Mouse (Mus musculus) gastrocnemius, postnatal 10 days (tissue): Measurements from ENCODE around the gene Cyfip2. TPM values are rescaled to one million over a fixed set of nuclear protein-coding genes. Genes with fewer than 3 reads are reported as not detected.

ENCODE experiments used
- DNase-seq: peaks from one replicate; pipeline ENCODE4 v3.0.0; 2021; ENCODE audit warnings: mixed read lengths
- total RNA-seq, 2 experiments: library from RNA; stranded (reverse); gene quantifications; 2 replicates each; pipeline ENCODE4 v1.2.3; 2021

Cyfip2 gene
- total RNA-seq, 2 experiments from 2014 or later: 0.87 to 4.3 TPM

DNA sequence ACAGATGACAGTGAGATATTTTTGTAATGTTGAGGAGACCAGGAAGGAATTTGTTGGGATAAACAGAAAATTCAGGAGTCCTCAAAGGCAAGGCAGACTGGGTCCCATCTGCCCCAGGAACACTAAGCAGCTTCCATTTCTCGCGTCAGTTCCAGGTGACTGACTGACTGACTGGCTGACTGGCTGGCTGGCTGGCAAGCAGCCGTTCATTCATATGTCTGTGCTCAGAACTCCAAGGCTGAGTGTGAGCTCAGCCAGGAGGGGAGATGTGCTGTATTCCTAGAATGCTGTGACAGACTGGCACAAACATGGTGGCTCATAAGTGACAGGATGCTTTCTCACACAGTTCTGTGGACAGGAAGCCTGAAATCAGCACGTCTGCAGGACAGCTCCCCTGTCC is 78.7 kb downstream of the Cyfip2 start:
- no peak for DNase-seq

- no peak for DNase-seq
Measured at GRCm38 (mm10) chr11:46232803-46233202, 79.9 kb downstream of the Cyfip2 start.

- no peak for DNase-seq
Measured at GRCm38 (mm10) chr11:46230184-46230583, 82.5 kb downstream of the Cyfip2 start.

DNA sequence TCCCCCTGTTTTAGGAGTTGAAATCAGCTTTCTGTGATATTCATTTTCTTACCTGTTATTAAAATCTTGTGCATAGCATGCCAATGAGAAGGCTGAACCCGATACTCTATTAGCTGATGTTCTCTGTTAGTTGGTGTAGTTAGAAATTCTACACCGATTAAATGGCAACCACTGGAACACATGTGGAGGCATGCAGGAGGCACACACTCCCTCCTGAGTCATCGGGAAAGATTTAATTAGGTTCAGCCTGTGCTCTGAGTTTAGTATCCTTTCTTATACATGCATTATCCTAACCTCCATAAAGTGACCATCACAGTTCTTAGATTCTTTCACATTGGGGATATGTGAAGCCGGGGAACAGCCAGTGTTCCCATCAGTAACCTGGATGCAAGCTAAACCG is 87.3 kb downstream of the Cyfip2 start:
- no peak for DNase-seq

GRCm38 (mm10) chr11:46223575-46223974 is 89.1 kb downstream of the Cyfip2 start:
- no peak for DNase-seq

DNA sequence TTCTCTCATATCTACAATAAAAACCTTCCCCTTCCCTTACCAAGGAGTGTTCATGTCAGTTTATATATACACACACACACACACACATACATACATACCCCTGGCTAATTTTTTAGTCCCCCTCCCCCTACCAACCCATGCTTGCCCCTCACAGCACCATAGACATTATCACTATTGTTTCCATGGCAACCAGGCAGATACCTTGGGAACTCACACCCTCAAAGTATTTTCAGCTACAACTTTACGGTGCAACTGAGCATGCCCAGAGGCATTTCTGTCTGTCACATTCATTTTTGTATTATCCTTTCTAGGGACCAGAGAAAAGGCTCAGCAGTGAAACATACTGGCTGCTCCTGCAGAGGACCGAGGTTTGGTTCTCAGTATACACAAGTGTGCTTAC is 92.4 kb downstream of the Cyfip2 start:
- no peak for DNase-seq

GRCm38 (mm10) chr11:46219380-46219779 is 93.3 kb downstream of the Cyfip2 start:
- DNase-seq: no peak

- DNase-seq: no peak
Measured at GRCm38 (mm10) chr11:46218584-46218983, 94.1 kb downstream of the Cyfip2 start.

GRCm38 (mm10) chr11:46217686-46218085 is 95.0 kb downstream of the Cyfip2 start:
- DNase-seq: no peak

GRCm38 (mm10) chr11:46216669-46217068 is 96.0 kb downstream of the Cyfip2 start:
- DNase-seq: peak; percentile 23

GRCm38 (mm10) chr11:46215354-46215753 is 97.3 kb downstream of the Cyfip2 start:
- peak; percentile 29 for DNase-seq

DNA sequence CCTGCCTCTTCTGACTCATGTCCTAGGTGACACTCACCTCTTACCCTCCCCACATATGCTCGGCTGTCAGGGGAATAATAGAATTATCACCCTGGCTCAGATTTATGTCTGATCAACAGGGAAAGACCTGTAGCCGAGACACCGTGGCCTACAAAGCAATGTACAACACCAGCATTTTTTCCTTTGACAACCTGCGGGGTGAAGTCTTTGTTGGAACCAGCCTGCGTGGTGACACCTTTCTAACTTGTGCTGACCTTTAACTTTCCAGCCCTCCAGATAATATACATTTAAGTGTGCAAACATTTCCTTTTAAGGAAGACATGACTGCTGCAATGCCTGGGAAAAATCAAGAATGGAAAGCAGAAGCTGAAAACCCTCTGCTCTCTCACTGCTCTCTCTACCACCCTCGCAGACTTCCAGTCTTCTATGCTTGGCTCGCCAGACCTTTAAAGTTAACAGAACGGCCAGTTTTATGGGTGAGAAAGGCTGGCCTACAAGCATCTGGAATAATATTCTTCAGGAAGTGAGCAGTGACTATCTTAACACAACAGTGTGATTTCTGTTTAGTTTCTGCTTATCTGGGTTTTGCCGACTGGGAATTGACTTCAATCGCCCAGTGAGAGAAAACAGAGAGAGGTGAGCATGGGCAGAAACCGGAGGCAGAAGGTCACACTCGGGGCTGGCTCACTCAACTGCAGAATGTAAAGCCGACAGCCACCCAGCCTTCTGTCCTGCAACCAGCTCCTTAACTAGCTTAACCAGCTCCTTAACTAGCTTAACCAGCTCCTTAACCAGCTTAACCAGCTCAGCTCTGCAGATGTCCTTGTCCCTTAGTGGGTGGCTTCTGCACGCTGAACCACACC is 98.1 kb downstream of the Cyfip2 start:
- no peak for DNase-seq

- peak; percentile 9 for DNase-seq
Measured at GRCm38 (mm10) chr11:46213844-46214243, 98.8 kb downstream of the Cyfip2 start.

DNA sequence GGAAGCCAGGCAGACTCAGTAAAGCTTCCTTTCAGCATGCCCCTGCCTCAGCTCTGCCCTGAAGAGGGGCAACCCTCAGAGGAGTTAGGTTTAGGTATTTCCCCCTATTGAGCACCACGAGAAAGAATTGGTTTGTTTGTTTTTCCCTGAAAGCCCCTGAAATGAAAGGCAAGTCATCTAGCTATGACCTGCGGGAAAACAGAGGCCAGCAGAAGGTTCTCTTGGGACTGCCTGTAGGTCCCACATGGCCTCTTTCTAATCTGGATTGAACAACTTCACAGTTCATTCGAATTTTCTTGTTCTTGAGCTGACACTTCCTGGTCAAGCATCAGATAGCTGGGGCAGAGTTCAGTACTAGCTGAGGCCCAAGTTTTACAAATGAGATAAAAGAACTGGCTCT is 100.8 kb downstream of the Cyfip2 start:
- DNase-seq: no peak

DNA sequence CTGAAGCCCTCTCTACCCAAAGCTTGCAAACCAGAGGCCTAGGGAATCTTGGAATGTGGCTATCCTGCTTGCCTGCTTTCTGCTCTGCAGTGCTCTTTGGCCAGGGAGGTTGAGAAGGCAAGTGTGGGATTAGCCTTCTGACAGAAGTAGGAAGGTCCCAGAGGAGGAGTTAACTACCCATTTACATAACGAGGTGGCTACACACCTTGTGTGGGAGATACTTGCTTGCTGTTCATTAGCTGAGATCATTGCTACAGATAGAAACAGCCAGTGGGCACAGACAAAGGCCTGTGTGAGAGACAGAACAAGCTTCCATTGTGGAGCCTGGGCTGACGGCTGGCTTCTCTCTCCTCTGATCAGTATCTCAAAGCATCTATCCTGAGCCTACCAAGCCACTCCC is 102.8 kb downstream of the Cyfip2 start:
- DNase-seq: no peak

- DNase-seq: no peak
Measured at GRCm38 (mm10) chr11:46205639-46206409, 106.8 kb downstream of the Cyfip2 start.

- DNase-seq: no peak
Measured at GRCm38 (mm10) chr11:46204841-46205240, 107.8 kb downstream of the Cyfip2 start.

DNA sequence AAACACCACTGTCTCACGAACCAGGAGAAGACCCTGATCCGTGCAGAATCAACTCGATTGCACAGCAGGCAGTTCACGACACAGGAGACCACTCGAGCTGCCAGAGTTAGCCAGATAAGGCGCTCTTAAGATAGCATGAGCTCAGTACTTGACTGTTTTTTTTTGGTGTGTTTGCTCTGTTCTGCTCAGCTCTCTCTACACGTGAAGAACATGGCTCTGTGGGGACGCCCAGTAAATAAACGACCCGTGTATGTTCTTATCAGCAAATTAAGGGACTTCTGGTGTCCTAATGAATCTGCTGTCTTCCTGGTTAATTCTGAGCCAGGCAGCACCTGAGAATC is 110.1 kb downstream of the Cyfip2 start:
- no peak for DNase-seq

DNA sequence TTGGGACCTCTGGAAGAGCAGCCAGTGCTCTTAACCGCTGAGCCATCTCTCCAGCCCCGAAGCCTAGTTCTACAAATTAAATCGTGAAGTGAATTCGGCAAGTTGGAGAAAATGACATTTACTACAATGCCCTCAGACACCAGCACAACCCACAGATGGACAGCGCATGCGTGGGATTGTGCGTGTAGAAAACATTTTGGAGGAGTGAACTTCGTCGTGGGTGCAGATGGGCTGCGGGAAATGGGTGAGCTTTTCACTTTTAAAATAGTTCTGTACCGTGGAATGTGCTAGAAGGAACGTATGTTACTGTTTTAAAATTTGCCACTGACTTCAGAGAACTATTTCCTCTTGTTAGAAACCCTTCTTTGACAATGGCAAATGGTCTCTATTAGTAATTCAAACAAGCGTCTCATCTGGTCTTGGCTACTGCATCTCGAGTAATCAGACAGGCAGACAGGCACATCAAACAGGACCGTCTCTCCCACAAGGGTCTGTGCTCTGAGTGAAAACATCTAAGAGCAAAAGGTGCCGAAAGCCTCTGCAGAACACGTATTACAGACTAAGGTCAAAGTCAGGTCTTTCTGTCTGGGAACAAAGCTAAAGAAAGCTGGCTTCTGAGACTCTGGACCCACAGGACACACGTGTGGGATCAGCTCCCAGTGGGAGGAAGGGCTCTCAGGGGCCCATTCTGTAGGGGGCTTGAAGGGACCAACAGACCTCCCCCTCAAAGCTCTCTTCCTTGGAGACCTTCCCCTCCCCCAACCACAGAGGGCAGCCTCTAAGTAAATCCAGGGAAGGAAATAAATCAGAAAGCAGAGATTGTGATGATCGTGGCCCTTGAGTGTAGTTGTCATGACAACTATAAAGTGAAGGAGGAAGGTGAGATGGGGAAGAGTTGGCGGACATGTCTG is 110.8 kb downstream of the Cyfip2 start:
- no peak for DNase-seq

DNA sequence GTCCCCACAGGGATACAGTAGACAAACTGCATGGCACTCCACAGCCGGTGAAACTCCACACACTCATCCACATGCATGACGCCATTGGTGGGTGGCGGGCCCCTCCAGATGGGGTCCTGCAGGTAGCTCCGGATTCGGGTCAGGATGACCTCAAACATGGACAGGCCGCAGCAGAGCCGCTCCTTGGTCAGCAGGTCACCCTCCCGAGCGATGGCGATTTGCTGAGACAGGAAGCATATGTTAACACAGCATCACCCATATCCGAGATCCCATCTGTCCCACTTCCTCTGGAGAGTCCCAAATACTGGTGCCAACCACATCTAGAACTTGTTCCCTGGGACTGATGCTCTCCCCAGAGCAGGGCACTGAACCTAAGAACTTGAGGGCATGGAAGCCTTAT is 112.0 kb downstream of the Cyfip2 start:
- DNase-seq: no peak

- DNase-seq: no peak
Measured at GRCm38 (mm10) chr11:46194175-46194574, 118.5 kb downstream of the Cyfip2 start.

DNA sequence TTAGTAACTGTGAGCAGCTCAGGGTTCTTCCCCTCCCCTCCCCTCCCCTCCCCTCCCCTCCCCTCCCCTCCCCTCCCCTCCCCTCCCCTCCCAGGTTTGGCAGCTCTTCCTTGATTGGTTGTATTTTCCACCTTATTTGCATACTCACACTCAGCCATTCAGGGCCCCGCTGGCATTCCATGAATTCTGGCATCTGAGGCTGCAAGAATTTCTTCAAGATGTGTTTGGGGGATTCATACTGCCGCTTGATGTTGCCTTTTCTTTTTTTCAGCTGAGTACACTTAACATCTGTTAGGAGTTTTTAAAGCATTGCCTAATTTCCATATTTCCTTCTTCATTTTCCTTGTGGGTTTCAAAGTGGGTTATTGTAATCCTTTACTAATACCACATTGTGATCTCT is 124.4 kb downstream of the Cyfip2 start:
- no peak for DNase-seq

DNA sequence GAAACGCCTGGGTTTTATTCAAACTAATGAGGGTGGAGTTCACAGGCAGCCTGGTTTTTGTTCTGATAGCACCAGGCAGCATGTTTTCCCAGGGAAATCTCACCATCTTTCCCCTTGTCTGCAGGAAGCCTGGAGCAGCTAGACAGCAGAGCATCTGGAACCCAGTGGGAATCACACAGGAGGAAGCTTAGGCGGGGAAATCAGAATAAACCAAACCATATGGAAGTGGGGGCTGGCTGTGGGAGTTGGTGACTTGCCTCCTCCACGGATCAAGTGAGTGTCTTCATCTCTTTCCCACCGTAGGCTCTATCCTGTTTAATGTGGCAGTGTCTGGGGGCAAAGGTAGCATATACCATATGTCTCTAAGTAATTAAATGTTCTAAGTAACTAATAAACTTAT is 127.2 kb downstream of the Cyfip2 start:
- DNase-seq: no peak
